Mouse (Mus musculus): ENCODE results near the gene Btn2a2.

Gene Btn2a2

GRCm38 (mm10) chr13:23488400-23489322 lies at the start of gene Btn2a2:
TSS of gene Btn2a2 (minus strand) at chr13:23488857.
- peak; percentile 76 for DNase-seq

- DNase-seq: no peak
These were observed 49.6 kb upstream of the Btn2a2 start for GRCm38 (mm10) chr13:23538249-23538648.

GRCm38 (mm10) chr13:23537006-23537710 lies 48.5 kb upstream of the Btn2a2 start:
- DNase-seq: no peak

GRCm38 (mm10) chr13:23536076-23536822 lies 47.6 kb upstream of the Btn2a2 start:
- no peak for DNase-seq

GRCm38 (mm10) chr13:23535137-23536075 lies 46.7 kb upstream of the Btn2a2 start, which contains the start of gene Hist1h3g:
TSS of gene Hist1h3g (plus strand) at chr13:23535422.
- DNase-seq: peak; percentile 93

GRCm38 (mm10) chr13:23534368-23535131 lies 45.9 kb upstream of the Btn2a2 start:
- DNase-seq: peak; percentile 37

- peak; percentile 80 for DNase-seq
These were observed 45.1 kb upstream of the Btn2a2 start, which contains the start of gene Hist1h2af for GRCm38 (mm10) chr13:23533560-23534367. TSS of gene Hist1h2af (plus strand) at chr13:23533906.

GRCm38 (mm10) chr13:23532262-23533075 lies 43.8 kb upstream of the Btn2a2 start:
- no peak for DNase-seq

GRCm38 (mm10) chr13:23530901-23531875 lies 42.5 kb upstream of the Btn2a2 start, which contains the start of gene Hist1h4h:
TSS of gene Hist1h4h (plus strand) at chr13:23531050.
- peak; percentile 97 for DNase-seq

- peak; percentile 53 for DNase-seq
These were observed 41.7 kb upstream of the Btn2a2 start for GRCm38 (mm10) chr13:23530181-23530900.

GRCm38 (mm10) chr13:23529480-23530165 lies 41.0 kb upstream of the Btn2a2 start:
- no peak for DNase-seq

GRCm38 (mm10) chr13:23529005-23529404 lies 40.3 kb upstream of the Btn2a2 start:
- no peak for DNase-seq

GRCm38 (mm10) chr13:23526312-23526711 lies 37.7 kb upstream of the Btn2a2 start:
- DNase-seq: peak; percentile 88

GRCm38 (mm10) chr13:23525901-23526300 lies 37.2 kb upstream of the Btn2a2 start:
- no peak for DNase-seq

- DNase-seq: peak; percentile 60
These were observed 36.0 kb upstream of the Btn2a2 start for GRCm38 (mm10) chr13:23524654-23525053.

- DNase-seq: no peak
These were observed 35.3 kb upstream of the Btn2a2 start for GRCm38 (mm10) chr13:23523976-23524375.
